Comparison of ENCODE assay signal across 8 mouse cellular contexts in genomic region chr19:5847306-5847796, GRCm38 (mm10). TPM values are rescaled to one million over a fixed set of nuclear protein-coding genes. Genes with fewer than 3 reads are reported as not detected.
DNase-seq lines count a peak whose midpoint lies in the region; ATAC-seq and TF ChIP-seq lines count a peak whose summit lies in the region.

No protein-coding gene starts in this region.

- peak overlapping the region; percentile 51 for H3K4me3 ChIP-seq in layer of hippocampus, adult 2 months
- H3K4me3 ChIP-seq in bone marrow macrophage, adult 2 months (ENCODE audit: insufficient read depth, low read length): peak overlapping the region; percentile 81
- peak overlapping the region; percentile 41; the same call in 1 of the 2 replicates for H3K4me3 ChIP-seq in forebrain, embryonic 15.5 days
- peak overlapping the region; percentile 41; the same call in 1 of the 2 replicates for H3K4me3 ChIP-seq in kidney, embryonic 15.5 days (replicated peaks)
- H3K4me3 ChIP-seq in midbrain, embryonic 11.5 days (ENCODE audit: low read depth, low read length): no peak overlapping the region

- no peak for DNase-seq in layer of hippocampus, adult 2 months (ENCODE audit: low spot score in 2 of 2)
- no peak for DNase-seq in layer of hippocampus, adult 8-10 months (ENCODE audit: low spot score in 2 of 2)
- no peak for DNase-seq in midbrain, embryonic 11.5 days (ENCODE audit: low spot score, missing footprints)
- no peak for DNase-seq in layer of hippocampus, postnatal 14 days (ENCODE audit: low spot score in 2 of 2)

- TF ChIP-seq POLR2A in bone marrow macrophage, adult 2 months (IDR thresholded peaks at IDR 0.05; ENCODE audit: borderline replicate concordance, low read depth, low read length): peak; percentile 37; the same call in 1 of the 2 replicates

- no peaks in the 10 kb centered on the region for H3K9me3 ChIP-seq in forebrain, embryonic 15.5 days
- H3K9me3 ChIP-seq in kidney, embryonic 15.5 days (replicated peaks): no peaks in the 10 kb centered on the region
- no peaks in the 10 kb centered on the region for H3K9me3 ChIP-seq in midbrain, embryonic 11.5 days (ENCODE audit: control insufficient read depth, low read length)

- no peak for ATAC-seq in forebrain, embryonic 15.5 days (replicated peaks)
- no peak for ATAC-seq in kidney, embryonic 15.5 days (replicated peaks; ENCODE audit: low FRiP score)
- no peak for ATAC-seq in midbrain, embryonic 11.5 days (ENCODE audit: low FRiP score)
- ATAC-seq in activated CD4-positive, CD25-positive, alpha-beta regulatory T cell, adult 4 months: no peak

- no peaks in the 10 kb centered on the region for H3K36me3 ChIP-seq in forebrain, embryonic 15.5 days
- H3K36me3 ChIP-seq in kidney, embryonic 15.5 days: peaks cover 15% of the 10 kb centered on the region
- peaks cover 5% of the 10 kb centered on the region; the same call in 1 of the 2 replicates for H3K36me3 ChIP-seq in midbrain, embryonic 11.5 days (ENCODE audit: control insufficient read depth, insufficient read depth, low read length)

- no peaks in the 10 kb centered on the region for H3K27me3 ChIP-seq in forebrain, embryonic 15.5 days
- H3K27me3 ChIP-seq in kidney, embryonic 15.5 days: no peaks in the 10 kb centered on the region
- no peaks in the 10 kb centered on the region for H3K27me3 ChIP-seq in midbrain, embryonic 11.5 days (ENCODE audit: control insufficient read depth, insufficient read depth, low read length)

- TF ChIP-seq CTCF in layer of hippocampus, adult 2 months (conservative IDR thresholded peaks at IDR 0.05): no peak
- TF ChIP-seq CTCF in bone marrow macrophage, adult 2 months (IDR thresholded peaks at IDR 0.05; ENCODE audit: low read depth, low read length): no peak

- peak overlapping the region; percentile 44; the same call in 1 of the 2 replicates for H3K9ac ChIP-seq in forebrain, embryonic 15.5 days (replicated peaks)
- H3K9ac ChIP-seq in kidney, embryonic 15.5 days: peak overlapping the region; percentile 19; the same call in 1 of the 2 replicates
- peak overlapping the region; percentile 65 for H3K9ac ChIP-seq in midbrain, embryonic 11.5 days (ENCODE audit: low read length)

- WGBS in forebrain, embryonic 15.5 days: 37% methylated on average over 4 of the region's 4 CpGs
- WGBS in kidney, embryonic 15.5 days: 40% methylated on average over 4 of the region's 4 CpGs
- WGBS in midbrain, embryonic 11.5 days: 60% methylated on average over 4 of the region's 4 CpGs

- H3K27ac ChIP-seq in layer of hippocampus, adult 2 months: peak overlapping the region; percentile 100
- H3K27ac ChIP-seq in bone marrow macrophage, adult 2 months (ENCODE audit: insufficient read depth, low read depth, low read length): peak overlapping the region; percentile 100
- H3K27ac ChIP-seq in forebrain, embryonic 15.5 days (replicated peaks): peak overlapping the region; percentile 98
- peak overlapping the region; percentile 98 for H3K27ac ChIP-seq in kidney, embryonic 15.5 days
- H3K27ac ChIP-seq in midbrain, embryonic 11.5 days (ENCODE audit: low read depth, low read length): peak overlapping the region; percentile 97

- peaks cover 30% of the 10 kb centered on the region for H3K4me1 ChIP-seq in bone marrow macrophage, adult 2 months (ENCODE audit: control insufficient read depth, insufficient read depth, low read length)
- peaks cover 78% of the 10 kb centered on the region for H3K4me1 ChIP-seq in forebrain, embryonic 15.5 days
- peaks cover 81% of the 10 kb centered on the region for H3K4me1 ChIP-seq in kidney, embryonic 15.5 days
- H3K4me1 ChIP-seq in midbrain, embryonic 11.5 days (ENCODE audit: control insufficient read depth, insufficient read depth, low read length): peaks cover 61% of the 10 kb centered on the region

- H3K4me2 ChIP-seq in forebrain, embryonic 15.5 days (replicated peaks): peak overlapping the region; percentile 65
- peak overlapping the region; percentile 60 for H3K4me2 ChIP-seq in kidney, embryonic 15.5 days
- peak overlapping the region; percentile 57 for H3K4me2 ChIP-seq in midbrain, embryonic 11.5 days

RNA-seq across cellular contexts. Expression of gene Frmd8, which starts 27.7 kb away (rescaled TPM):
- total RNA-seq in layer of hippocampus, adult 2 months (2021): 10 to 100 TPM in 1 of 2 experiments, 1 to 10 TPM in 1; 9.5 to 10.6 TPM
- 10 to 100 TPM; 10.4 to 20.8 (median 16.3) TPM for total RNA-seq in layer of hippocampus, adult 8-10 months (2022)
- 24.6 and 25.2 TPM in 2 replicates for polyA plus RNA-seq in bone marrow macrophage, adult 2 months (2012; ENCODE audit: insufficient read depth, insufficient read length, missing spikeins)
- polyA plus RNA-seq in forebrain, embryonic 15.5 days (2015; fragmentation: Nextera tagmentation; extraction: Ambion mirVana): 19.5 and 23.3 TPM in 2 replicates
- polyA plus RNA-seq in kidney, embryonic 15.5 days (2015; fragmentation: Nextera tagmentation; extraction: Ambion mirVana): 40.2 and 43.1 TPM in 2 replicates
- 11.5 and 14.0 TPM in 2 replicates for polyA plus RNA-seq in midbrain, embryonic 11.5 days (2014; fragmentation: Nextera tagmentation; extraction: Ambion mirVana)
- 10 to 100 TPM; 19.8 to 20.1 TPM for total RNA-seq in layer of hippocampus, postnatal 14 days (2021)
- polyA plus RNA-seq in activated CD4-positive, CD25-positive, alpha-beta regulatory T cell, adult 4 months (2017; shearing (Covaris generic)): 10 to 100 TPM; 70.6 to 78.6 TPM

RNA-seq across cellular contexts. Expression of gene Slc25a45, which starts 30.3 kb away (rescaled TPM):
- 1 to 10 TPM; 3.5 to 3.6 TPM for total RNA-seq in layer of hippocampus, adult 2 months (2021)
- total RNA-seq in layer of hippocampus, adult 8-10 months (2022): 1 to 10 TPM; 3.1 to 7.1 (median 4.5) TPM
- 74.2 and 78.0 TPM in 2 replicates for polyA plus RNA-seq in bone marrow macrophage, adult 2 months (2012; ENCODE audit: insufficient read depth, insufficient read length, missing spikeins)
- 1.2 and 1.7 TPM in 2 replicates for polyA plus RNA-seq in forebrain, embryonic 15.5 days (2015; fragmentation: Nextera tagmentation; extraction: Ambion mirVana)
- polyA plus RNA-seq in kidney, embryonic 15.5 days (2015; fragmentation: Nextera tagmentation; extraction: Ambion mirVana): 8.1 and 8.5 TPM in 2 replicates
- 1.1 and 1.8 TPM in 2 replicates for polyA plus RNA-seq in midbrain, embryonic 11.5 days (2014; fragmentation: Nextera tagmentation; extraction: Ambion mirVana)
- 1 to 10 TPM; 3.6 to 3.7 TPM for total RNA-seq in layer of hippocampus, postnatal 14 days (2021)
- polyA plus RNA-seq in activated CD4-positive, CD25-positive, alpha-beta regulatory T cell, adult 4 months (2017; shearing (Covaris generic)): 10 to 100 TPM; 43.3 to 60.2 TPM

RNA-seq across cellular contexts. Expression of gene Tigd3, which starts 46.6 kb away (rescaled TPM):
- 1 to 10 TPM; 2.5 to 3.2 TPM for total RNA-seq in layer of hippocampus, adult 2 months (2021)
- total RNA-seq in layer of hippocampus, adult 8-10 months (2022): 1 to 10 TPM; 2.2 to 3.5 (median 2.9) TPM
- polyA plus RNA-seq in bone marrow macrophage, adult 2 months (2012; ENCODE audit: insufficient read depth, insufficient read length, missing spikeins): 0.61 and 0.70 TPM in 2 replicates
- 12.9 and 14.3 TPM in 2 replicates for polyA plus RNA-seq in forebrain, embryonic 15.5 days (2015; fragmentation: Nextera tagmentation; extraction: Ambion mirVana)
- polyA plus RNA-seq in kidney, embryonic 15.5 days (2015; fragmentation: Nextera tagmentation; extraction: Ambion mirVana): 4.2 and 4.7 TPM in 2 replicates
- polyA plus RNA-seq in midbrain, embryonic 11.5 days (2014; fragmentation: Nextera tagmentation; extraction: Ambion mirVana): 7.3 and 8.3 TPM in 2 replicates
- total RNA-seq in layer of hippocampus, postnatal 14 days (2021): 1 to 10 TPM; 3.4 to 4.2 TPM
- polyA plus RNA-seq in activated CD4-positive, CD25-positive, alpha-beta regulatory T cell, adult 4 months (2017; shearing (Covaris generic)): under 1 TPM; 0.29 to 0.58 TPM
